Mouse (Mus musculus): ENCODE results near the gene Tead1.

The Tead1 gene

GRCm38 (mm10) chr7:112779636-112780035 lies 100.5 kb downstream of the Tead1 start:
- no peak for DNase-seq

GRCm38 (mm10) chr7:112780910-112781309 lies 101.8 kb downstream of the Tead1 start:
- no peak for DNase-seq

GRCm38 (mm10) chr7:112781987-112782386 lies 102.9 kb downstream of the Tead1 start:
- DNase-seq = no peak

GRCm38 (mm10) chr7:112784278-112784677 lies 105.2 kb downstream of the Tead1 start:
- peak; percentile 23 to 38 for DNase-seq

GRCm38 (mm10) chr7:112785271-112785670 lies 106.2 kb downstream of the Tead1 start:
- DNase-seq = peak; percentile 51 to 66

- DNase-seq = peak; percentile 40 to 42
These were observed 107.6 kb downstream of the Tead1 start for GRCm38 (mm10) chr7:112786556-112787225.

GRCm38 (mm10) chr7:112787281-112787680 lies 108.2 kb downstream of the Tead1 start:
- DNase-seq = no peak

GRCm38 (mm10) chr7:112788321-112788751 lies 109.2 kb downstream of the Tead1 start:
- peak; percentile 60 to 81 for DNase-seq

- DNase-seq = no peak
These were observed 110.6 kb downstream of the Tead1 start for GRCm38 (mm10) chr7:112789693-112790092.

GRCm38 (mm10) chr7:112790334-112790733 lies 111.2 kb downstream of the Tead1 start:
- no peak for DNase-seq

GRCm38 (mm10) chr7:112792679-112793078 lies 113.6 kb downstream of the Tead1 start:
- DNase-seq = no peak

GRCm38 (mm10) chr7:112793903-112794302 lies 114.8 kb downstream of the Tead1 start:
- peak in 1 of 2 experiments; percentile 35 for DNase-seq

GRCm38 (mm10) chr7:112794481-112794880 lies 115.4 kb downstream of the Tead1 start:
- DNase-seq = no peak

GRCm38 (mm10) chr7:112797526-112798321 lies 118.6 kb downstream of the Tead1 start:
- DNase-seq = no peak

GRCm38 (mm10) chr7:112801706-112802105 lies 122.6 kb downstream of the Tead1 start:
- DNase-seq = no peak

GRCm38 (mm10) chr7:112806718-112807400 lies 127.7 kb downstream of the Tead1 start:
- peak in 1 of 2 experiments; percentile 36 for DNase-seq

- DNase-seq = peak; percentile 55 to 73
These were observed 128.3 kb downstream of the Tead1 start for GRCm38 (mm10) chr7:112807401-112807751.

GRCm38 (mm10) chr7:112810752-112811151 lies 131.6 kb downstream of the Tead1 start:
- DNase-seq = no peak

GRCm38 (mm10) chr7:112812037-112812775 lies 133.1 kb downstream of the Tead1 start:
- DNase-seq = peak in 1 of 2 experiments; percentile 44

GRCm38 (mm10) chr7:112813163-112813562 lies 134.0 kb downstream of the Tead1 start:
- DNase-seq = peak in 1 of 2 experiments; percentile 51

GRCm38 (mm10) chr7:112813731-112814306 lies 134.7 kb downstream of the Tead1 start:
- DNase-seq = peak in 1 of 2 experiments; percentile 44

GRCm38 (mm10) chr7:112816016-112816415 lies 136.9 kb downstream of the Tead1 start:
- no peak for DNase-seq

All from kidney, postnatal 36 days (tissue).